Mouse (Mus musculus) E14TG2a.4 (cell line): ENCODE measurements at regions not wholly inside any gene's neighbourhood (a gene's known extent, or its start where the extent isn't known, plus 50 kb on each side); places are given as distances from the start of the nearest gene placed in this dataset.

Experiments used
- H3K27me3 ChIP-seq: 2 replicates; pipeline ENCODE4 v1.6.1; 2014; ENCODE audit warnings: low read length, control low read depth; ENCODE audit not compliant: insufficient read depth
- H3K36me3 ChIP-seq: 2 replicates; pipeline ENCODE4 v1.6.1; 2014; ENCODE audit warnings: low read length, control low read depth; ENCODE audit not compliant: insufficient read depth
- H3K4me1 ChIP-seq: replicated peaks from 2 replicates; pipeline ENCODE4 v1.6.1; 2014; ENCODE audit warnings: low read depth, low read length, control low read depth
- H3K4me3 ChIP-seq: replicated peaks from 2 replicates; pipeline ENCODE4 v1.5.1; 2014; ENCODE audit warnings: mild to moderate bottlenecking, low read length
- H3K9me3 ChIP-seq: 2 replicates; pipeline ENCODE4 v1.6.1; 2014; ENCODE audit warnings: low read length, control low read depth
- CTCF ChIP-seq: conservative IDR thresholded peaks from 2 replicates; pipeline ENCODE4 v1.5.1; 2014; ENCODE audit warnings: low read length
- NANOG ChIP-seq: IDR thresholded peaks from 2 replicates; pipeline ENCODE4 v1.6.1; 2014; ENCODE audit warnings: borderline replicate concordance, low read length, mixed read lengths
- POU5F1 ChIP-seq: IDR thresholded peaks from 2 replicates; pipeline ENCODE4 v1.6.1; 2014; ENCODE audit warnings: low read length, borderline replicate concordance

GRCm38 (mm10) chr7:139779876-139780275, 54.1 kb upstream of the Adgra1 start:
- TF ChIP-seq CTCF: no peak
- no peak for TF ChIP-seq POU5F1
- no peak for TF ChIP-seq NANOG
- H3K36me3 ChIP-seq: no peaks in the 10 kb centered on the region
- H3K4me3 ChIP-seq: no peak overlapping the region
- H3K4me1 ChIP-seq: no peaks in the 10 kb centered on the region
- H3K9me3 ChIP-seq: no peaks in the 10 kb centered on the region
- 0 out of 2 replicates have a peak, but pooled peaks cover 3% of the 10 kb centered on the region for H3K27me3 ChIP-seq

GRCm38 (mm10) chr7:139781513-139781912, 52.5 kb upstream of the Adgra1 start:
- H3K27me3 ChIP-seq: 0 out of 2 replicates have a peak, but pooled peaks cover 3% of the 10 kb centered on the region
- H3K4me1 ChIP-seq: no peaks in the 10 kb centered on the region
- H3K36me3 ChIP-seq: no peaks in the 10 kb centered on the region
- no peak overlapping the region for H3K4me3 ChIP-seq
- no peak for TF ChIP-seq NANOG
- TF ChIP-seq CTCF: no peak
- no peak for TF ChIP-seq POU5F1
- H3K9me3 ChIP-seq: no peaks in the 10 kb centered on the region
